Mouse (Mus musculus): ENCODE results near the gene Shank2. TPM values are rescaled to one million over a fixed set of nuclear protein-coding genes. Genes with fewer than 3 reads are reported as not detected.

The Shank2 gene
- polyA plus RNA-seq, 1 experiment from 2014 or later, result 7.4 TPM

DNA sequence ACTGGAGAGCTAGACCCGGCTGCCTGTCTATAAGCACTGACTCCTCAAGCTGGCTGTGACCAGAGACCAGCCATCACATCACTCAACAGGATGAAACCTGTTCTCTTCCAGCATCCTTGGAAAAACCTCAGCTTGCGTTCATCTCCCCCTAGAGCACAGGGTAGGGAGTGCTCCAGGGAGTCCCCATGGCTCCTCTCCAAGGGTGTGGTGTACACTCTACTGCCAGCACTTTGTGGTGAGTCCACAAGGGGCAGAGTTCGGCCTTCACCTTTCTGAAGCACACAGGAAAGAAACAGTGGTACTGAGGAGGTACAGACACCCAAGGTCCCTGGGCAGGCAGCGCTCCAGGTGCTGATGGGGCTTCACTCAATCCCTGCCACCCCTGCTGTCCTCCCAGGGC lies 414.1 kb downstream of the Shank2 start:
- ATAC-seq (no peak), DNase-seq (ENCODE audit: low read depth, low spot score) (no peak)
- in situ Hi-C loops (cut with MboI; ENCODE audit: low pct_unique_long_range_greater_than_20kb), result loop anchor here (10.0 kb wide), 1 partner anchor 581 kb away; no protein-coding TSS in a partner anchor
- H3K27me3 ChIP-seq, result no peaks in the 10 kb centered on the region
- no peak for TF ChIP-seq CTCF (IDR thresholded peaks at IDR 0.05)
- CTCF ChIA-PET, result no interaction called here
- POLR2A ChIA-PET, result no interaction called here

DNA sequence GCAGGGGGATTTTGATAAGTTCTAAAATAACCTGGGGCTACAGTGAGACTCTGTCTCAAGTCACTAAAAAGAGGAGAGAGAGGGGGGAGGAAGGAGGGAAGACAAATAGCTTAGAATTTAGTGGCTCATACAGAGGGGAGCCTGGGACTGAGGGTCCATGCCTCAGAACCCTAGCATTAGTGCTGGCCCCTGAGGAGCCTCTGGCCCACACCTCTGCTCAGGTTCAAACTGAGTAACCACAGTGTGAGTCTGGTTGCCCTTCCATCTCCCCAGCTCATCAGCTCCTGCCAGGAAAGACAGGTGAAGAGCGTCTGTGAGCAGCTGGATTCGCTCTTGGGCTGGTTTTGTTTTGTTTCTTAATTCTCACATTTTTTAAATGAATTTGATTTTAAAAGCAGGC lies 415.5 kb downstream of the Shank2 start:
- TF ChIP-seq CTCF (IDR thresholded peaks at IDR 0.05), result no peak
- ChIA-PET POLR2A (no interaction called here), CTCF (interaction anchor here (1.1 kb wide), 1 partner anchor 176 kb away, joined by 3 read pairs; no protein-coding TSS in a partner anchor)
- in situ Hi-C loops (cut with MboI; ENCODE audit: low pct_unique_long_range_greater_than_20kb), result loop anchor here (10.0 kb wide), 1 partner anchor 582 kb away; no protein-coding TSS in a partner anchor
- no peak for DNase-seq (ENCODE audit: low read depth, low spot score)
- ATAC-seq, result no peak
- H3K27me3 ChIP-seq, result no peaks in the 10 kb centered on the region

DNA sequence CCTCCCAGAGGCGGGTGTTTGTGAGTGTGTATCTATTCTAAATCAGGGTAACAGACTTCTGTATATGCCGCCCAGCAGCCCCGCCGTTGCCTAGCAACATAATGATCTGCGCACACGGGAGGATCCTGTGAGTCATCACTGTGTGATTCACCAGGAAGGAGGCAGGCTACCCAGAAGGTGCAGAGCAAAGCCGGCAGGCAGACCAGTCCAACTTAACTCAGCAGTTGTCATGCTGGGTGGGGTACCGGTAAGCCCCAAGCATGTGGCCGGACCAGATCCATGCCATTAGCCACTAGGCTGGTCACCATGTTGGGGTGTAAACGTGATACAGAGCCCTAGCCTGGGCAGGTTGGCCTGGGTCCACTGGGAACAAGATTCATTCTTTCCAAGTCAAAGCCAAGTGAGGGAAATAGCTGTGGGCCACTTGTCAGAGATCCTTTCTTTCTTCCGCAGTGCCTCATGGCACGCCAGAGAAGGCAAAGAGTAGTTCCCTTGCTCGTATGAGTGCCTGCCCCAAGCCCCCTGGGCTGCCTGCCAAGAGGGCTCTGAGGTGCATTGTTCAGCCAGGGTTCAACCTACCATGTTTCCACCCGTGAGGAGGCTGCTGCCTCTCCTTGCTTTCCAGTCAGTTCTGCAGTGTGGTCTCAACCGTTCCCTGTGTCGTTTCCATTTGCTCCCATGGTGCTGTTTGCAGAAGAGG lies 416.1 kb downstream of the Shank2 start:
- TF ChIP-seq CTCF (IDR thresholded peaks at IDR 0.05), result no peak
- ChIA-PET CTCF (interaction anchor here (1.3 kb wide), 1 partner anchor 14 kb away, joined by 3 read pairs; no protein-coding TSS in a partner anchor), POLR2A (no interaction called here)
- in situ Hi-C loops (cut with MboI; ENCODE audit: low pct_unique_long_range_greater_than_20kb), result loop anchor here (10.0 kb wide), 1 partner anchor 583 kb away; no protein-coding TSS in a partner anchor
- peak; percentile 80 for ATAC-seq
- DNase-seq (ENCODE audit: low read depth, low spot score), result peak; percentile 72
- no peaks in the 10 kb centered on the region for H3K27me3 ChIP-seq

DNA sequence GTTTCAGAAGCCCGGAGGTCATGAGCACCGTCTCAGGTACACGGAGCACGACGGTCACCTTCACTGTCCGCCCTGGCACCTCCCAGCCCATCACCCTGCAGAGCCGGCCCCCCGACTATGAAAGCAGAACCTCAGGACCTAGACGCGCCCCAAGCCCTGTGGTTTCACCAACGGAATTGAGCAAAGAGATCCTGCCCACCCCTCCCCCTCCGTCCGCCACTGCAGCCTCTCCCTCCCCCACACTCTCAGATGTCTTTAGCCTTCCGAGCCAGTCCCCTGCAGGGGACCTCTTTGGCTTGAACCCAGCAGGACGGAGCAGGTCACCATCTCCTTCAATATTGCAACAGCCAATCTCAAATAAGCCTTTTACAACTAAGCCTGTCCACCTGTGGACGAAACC lies 418.8 kb downstream of the Shank2 start:
- no peaks in the 10 kb centered on the region for H3K27me3 ChIP-seq
- ChIA-PET CTCF (no interaction called here), POLR2A (no interaction called here)
- DNase-seq (ENCODE audit: low read depth, low spot score) (no peak), ATAC-seq (no peak)
- in situ Hi-C loops (cut with MboI; ENCODE audit: low pct_unique_long_range_greater_than_20kb), result no loop called here
- no peak for TF ChIP-seq CTCF (IDR thresholded peaks at IDR 0.05)

DNA sequence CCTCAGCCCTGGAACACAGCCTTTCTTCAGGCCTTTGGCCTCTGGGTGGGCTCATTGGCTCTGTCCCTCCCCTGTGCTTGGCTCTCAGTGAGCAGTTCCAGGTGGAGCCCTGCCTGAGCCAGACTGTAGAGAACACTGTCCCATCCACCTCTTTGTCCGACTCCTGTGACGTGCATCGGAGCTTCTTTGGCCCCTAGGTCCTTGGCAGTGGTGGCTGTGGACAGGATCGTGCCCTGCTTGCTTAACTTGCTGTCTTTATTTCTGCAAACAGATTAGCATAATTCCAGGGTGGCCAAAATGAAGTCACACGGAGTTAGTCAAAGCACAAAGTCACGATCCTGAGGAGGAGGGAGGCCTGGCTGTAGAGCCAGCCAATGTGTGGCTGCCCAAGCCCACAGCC lies 419.8 kb downstream of the Shank2 start:
- H3K27me3 ChIP-seq, result no peaks in the 10 kb centered on the region
- TF ChIP-seq CTCF (IDR thresholded peaks at IDR 0.05), result no peak
- in situ Hi-C loops (cut with MboI; ENCODE audit: low pct_unique_long_range_greater_than_20kb), result no loop called here

DNA sequence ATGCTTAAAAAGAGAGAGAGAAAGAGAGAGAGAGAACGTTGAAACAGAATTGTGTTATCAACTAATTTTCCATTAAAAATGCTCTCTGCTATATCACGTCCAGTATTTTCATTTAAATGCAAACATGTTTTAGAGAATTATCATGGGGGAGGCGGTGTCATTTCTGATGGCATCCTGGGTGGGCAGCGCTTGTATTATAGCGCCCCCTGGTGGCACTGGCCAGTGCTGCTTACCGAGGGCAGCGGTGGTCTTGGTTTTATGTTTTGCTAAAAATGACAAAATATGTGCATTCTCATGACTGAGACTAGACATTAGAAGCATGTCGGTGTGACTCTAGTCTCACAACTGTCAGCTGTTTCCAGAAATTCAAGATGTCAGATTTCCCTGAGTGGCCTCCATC lies 424.2 kb downstream of the Shank2 start:
- DNase-seq (ENCODE audit: low read depth, low spot score) (no peak), ATAC-seq (no peak)
- in situ Hi-C loops (cut with MboI; ENCODE audit: low pct_unique_long_range_greater_than_20kb), result loop anchor here (5.0 kb wide), 2 partner anchors 209 to 329 kb away; no protein-coding TSS in a partner anchor
- CTCF ChIA-PET, result interaction anchor here (1.2 to 1.9 kb wide), 5 partner anchors 8 to 351 kb away, joined by 3 to 10 read pairs (median 5); no protein-coding TSS in a partner anchor
- POLR2A ChIA-PET, result no interaction called here
- TF ChIP-seq CTCF (IDR thresholded peaks at IDR 0.05), result no peak
- H3K27me3 ChIP-seq, result no peaks in the 10 kb centered on the region

More for the DNA sequence above, 419.8 kb downstream of the Shank2 start:
- ChIA-PET POLR2A (no interaction called here), CTCF (no interaction called here)
- ATAC-seq (no peak), DNase-seq (ENCODE audit: low read depth, low spot score) (no peak)

DNA sequence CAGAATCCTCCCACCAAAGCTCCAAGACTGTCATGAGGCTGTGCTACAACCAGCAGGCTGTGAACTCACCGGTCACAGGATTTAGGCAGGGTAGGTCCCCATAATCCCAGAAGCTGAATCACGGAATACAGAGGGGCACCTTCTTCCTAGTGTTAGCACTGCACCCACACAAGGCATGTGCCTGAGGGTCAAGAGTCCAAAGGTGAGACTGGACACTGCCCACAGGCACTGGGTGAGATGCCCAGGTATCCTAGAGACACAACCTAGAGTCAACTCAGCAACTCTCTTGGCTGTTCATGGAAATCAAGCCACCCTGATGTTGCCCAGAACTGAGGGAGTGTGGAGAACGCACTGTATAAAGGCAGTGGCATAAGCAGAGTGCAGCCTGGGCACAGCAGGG lies 424.9 kb downstream of the Shank2 start:
- no peak for TF ChIP-seq CTCF (IDR thresholded peaks at IDR 0.05)
- CTCF ChIA-PET, result interaction anchor here (1.4 to 2.1 kb wide), 5 partner anchors 8 to 352 kb away, joined by 4 to 9 read pairs (median 5); no protein-coding TSS in a partner anchor
- POLR2A ChIA-PET, result no interaction called here
- ATAC-seq, result no peak
- DNase-seq (ENCODE audit: low read depth, low spot score), result no peak
- in situ Hi-C loops (cut with MboI; ENCODE audit: low pct_unique_long_range_greater_than_20kb), result loop anchor here (5.0 kb wide), 2 partner anchors 209 to 329 kb away; no protein-coding TSS in a partner anchor
- no peaks in the 10 kb centered on the region for H3K27me3 ChIP-seq

DNA sequence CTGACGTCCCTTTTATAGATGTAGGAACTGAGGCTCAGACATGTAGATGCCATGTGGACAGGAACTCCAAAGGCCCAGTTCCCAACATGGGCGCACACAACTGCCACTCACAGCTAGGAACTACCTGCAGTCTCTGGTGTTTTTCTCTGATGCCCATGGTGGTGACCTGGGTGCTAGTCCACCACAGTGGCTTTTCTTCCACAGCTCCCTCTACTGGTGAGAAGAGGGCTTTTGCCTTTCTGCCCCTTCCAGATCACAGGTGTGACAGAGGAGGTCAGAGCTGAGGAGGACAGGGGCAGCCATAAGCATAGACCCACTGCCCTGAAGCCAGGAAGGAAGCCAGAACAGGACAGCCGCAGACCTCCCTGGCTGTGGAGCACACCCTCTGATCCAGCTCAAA lies 425.7 kb downstream of the Shank2 start:
- no peaks in the 10 kb centered on the region for H3K27me3 ChIP-seq
- no peak for DNase-seq (ENCODE audit: low read depth, low spot score)
- peak; percentile 17 for ATAC-seq
- CTCF ChIA-PET, result interaction anchor here (0.7 to 2.1 kb wide), 7 partner anchors 15 to 353 kb away, joined by 3 to 9 read pairs (median 4); no protein-coding TSS in a partner anchor
- TF ChIP-seq CTCF (IDR thresholded peaks at IDR 0.05), result no peak
- POLR2A ChIA-PET, result no interaction called here
- in situ Hi-C loops (cut with MboI; ENCODE audit: low pct_unique_long_range_greater_than_20kb), result loop anchor here (5.0 kb wide), 2 partner anchors 210 to 330 kb away; no protein-coding TSS in a partner anchor

DNA sequence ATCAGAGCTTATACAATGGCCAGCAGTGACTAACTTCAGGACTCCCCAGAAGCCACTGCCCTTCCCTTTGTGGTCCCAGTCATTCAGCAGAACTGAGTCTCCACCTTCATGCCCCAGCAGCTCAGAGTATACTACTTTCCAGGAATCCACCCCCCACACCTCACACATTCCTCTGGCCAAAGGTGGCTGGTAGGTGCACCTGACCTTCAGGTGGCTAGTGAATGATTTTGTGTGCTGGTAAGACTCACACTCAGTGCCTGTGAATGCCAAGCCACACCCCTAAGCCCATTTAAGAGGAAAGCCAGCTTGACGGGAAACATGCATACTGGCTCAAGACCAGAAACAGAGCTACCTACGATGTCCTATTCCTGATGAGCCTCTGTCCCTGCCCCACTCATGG lies 431.2 kb downstream of the Shank2 start:
- DNase-seq (ENCODE audit: low read depth, low spot score) (no peak), ATAC-seq (peak; percentile 46)
- in situ Hi-C loops (cut with MboI; ENCODE audit: low pct_unique_long_range_greater_than_20kb), result no loop called here
- H3K27me3 ChIP-seq, result no peaks in the 10 kb centered on the region
- CTCF ChIA-PET, result interaction anchor here (0.6 to 1.1 kb wide), 4 partner anchors 14 to 221 kb away, joined by 3 read pairs; no protein-coding TSS in a partner anchor
- POLR2A ChIA-PET, result no interaction called here
- no peak for TF ChIP-seq CTCF (IDR thresholded peaks at IDR 0.05)

DNA sequence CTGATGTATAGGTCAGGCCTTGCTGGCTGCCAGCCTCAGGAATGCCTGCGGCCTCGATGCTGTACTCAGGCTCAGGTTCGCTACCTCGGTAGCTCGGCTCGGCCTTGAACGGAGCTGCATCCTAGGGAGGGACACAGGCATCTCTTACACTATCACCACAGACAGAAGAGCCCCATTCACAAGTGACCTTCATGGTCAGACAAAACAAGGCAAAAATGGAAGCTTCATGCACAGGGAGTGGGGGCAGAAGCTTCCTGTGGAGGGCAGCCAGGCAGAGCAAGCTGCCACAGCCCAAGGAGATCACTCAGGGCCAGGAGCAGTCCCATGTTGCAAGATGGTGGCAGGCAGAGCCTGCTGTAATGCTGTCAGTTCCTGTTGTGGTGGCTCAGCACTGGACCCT lies 437.1 kb downstream of the Shank2 start:
- TF ChIP-seq CTCF (IDR thresholded peaks at IDR 0.05), result no peak
- ChIA-PET CTCF (no interaction called here), POLR2A (interaction anchor here (0.8 kb wide), 1 partner anchor 60 kb away, joined by 4 read pairs; no protein-coding TSS in a partner anchor)
- ATAC-seq, result no peak
- in situ Hi-C loops (cut with MboI; ENCODE audit: low pct_unique_long_range_greater_than_20kb), result no loop called here
- no peak for DNase-seq (ENCODE audit: low read depth, low spot score)
- H3K27me3 ChIP-seq, result no peaks in the 10 kb centered on the region

DNA sequence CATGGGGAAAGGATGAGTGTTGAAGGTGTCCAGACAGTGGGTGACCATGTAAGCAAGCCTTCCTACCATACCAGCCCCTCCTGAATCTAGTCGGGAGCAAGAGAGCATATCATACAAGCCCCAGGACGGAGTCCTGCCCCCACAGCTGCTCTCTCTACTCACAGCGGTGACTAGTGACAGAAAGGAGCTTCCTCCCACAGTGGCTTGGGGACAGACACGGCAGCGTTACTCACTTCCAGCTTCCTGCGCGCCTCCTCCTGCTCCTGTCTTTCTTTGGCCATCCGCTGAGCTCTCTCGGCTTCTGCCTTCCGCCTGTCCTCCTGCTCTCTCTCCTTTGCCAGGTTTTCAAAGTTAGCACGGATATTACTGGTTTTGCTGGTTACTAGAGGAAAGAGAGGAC lies 439.7 kb downstream of the Shank2 start:
- ChIA-PET CTCF (interaction anchor here (2.1 kb wide), 1 partner anchor 14 kb away, joined by 6 read pairs; no protein-coding TSS in a partner anchor), POLR2A (interaction anchor here (0.7 kb wide), 1 partner anchor 23 kb away, joined by 3 read pairs; no protein-coding TSS in a partner anchor)
- in situ Hi-C loops (cut with MboI; ENCODE audit: low pct_unique_long_range_greater_than_20kb), result no loop called here
- no peak for DNase-seq (ENCODE audit: low read depth, low spot score)
- no peak for ATAC-seq
- no peaks in the 10 kb centered on the region for H3K27me3 ChIP-seq
- no peak for TF ChIP-seq CTCF (IDR thresholded peaks at IDR 0.05)

All from Patski (cell line).